In genomic region chr9:74186748-74187400, GRCm38 (mm10) we compare ENCODE assay signal across 8 mouse cellular contexts.
A peak's percentile ranks its signal among the peaks of the same experiment; 100 is the strongest.
DNase-seq lines count a peak whose midpoint lies in the region; ATAC-seq lines count a peak whose summit lies in the region.

No protein-coding gene starts in this region.

- H3K27me3 ChIP-seq in kidney, embryonic 15.5 days = no peaks in the 10 kb centered on the region
- H3K27me3 ChIP-seq in forebrain, embryonic 12.5 days = peaks cover 58% of the 10 kb centered on the region
- H3K27me3 ChIP-seq in limb, embryonic 12.5 days = peaks cover 11% of the 10 kb centered on the region; the same call in 1 of the 2 replicates
- H3K27me3 ChIP-seq in neural tube, embryonic 15.5 days (replicated peaks) = peaks cover 44% of the 10 kb centered on the region

- peaks cover 4% of the 10 kb centered on the region; the same call in 1 of the 2 replicates for H3K4me1 ChIP-seq in kidney, embryonic 15.5 days
- peaks cover 12% of the 10 kb centered on the region for H3K4me1 ChIP-seq in forebrain, embryonic 12.5 days
- H3K4me1 ChIP-seq in limb, embryonic 12.5 days (replicated peaks) = peaks cover 6% of the 10 kb centered on the region
- peaks cover 8% of the 10 kb centered on the region for H3K4me1 ChIP-seq in neural tube, embryonic 15.5 days

- no peak for DNase-seq in kidney, postnatal 25 days
- no peak for DNase-seq in adrenal gland, postnatal 10 days
- DNase-seq in kidney, postnatal 14 days = no peak
- DNase-seq in lung, postnatal 10 days = no peak

- H3K9me3 ChIP-seq in kidney, embryonic 15.5 days (replicated peaks) = no peaks in the 10 kb centered on the region
- no peaks in the 10 kb centered on the region for H3K9me3 ChIP-seq in forebrain, embryonic 12.5 days
- no peaks in the 10 kb centered on the region for H3K9me3 ChIP-seq in limb, embryonic 12.5 days
- no peaks in the 10 kb centered on the region for H3K9me3 ChIP-seq in neural tube, embryonic 15.5 days (replicated peaks)

- H3K4me2 ChIP-seq in kidney, embryonic 15.5 days = peak overlapping the region; percentile 38
- H3K4me2 ChIP-seq in forebrain, embryonic 12.5 days = peak overlapping the region; percentile 34
- peak overlapping the region; percentile 36 for H3K4me2 ChIP-seq in limb, embryonic 12.5 days
- peak overlapping the region; percentile 50 for H3K4me2 ChIP-seq in neural tube, embryonic 15.5 days

- H3K9ac ChIP-seq in kidney, embryonic 15.5 days = no peak overlapping the region
- H3K9ac ChIP-seq in forebrain, embryonic 12.5 days = no peak overlapping the region
- no peak overlapping the region for H3K9ac ChIP-seq in limb, embryonic 12.5 days (replicated peaks)
- no peak overlapping the region for H3K9ac ChIP-seq in neural tube, embryonic 15.5 days (replicated peaks)

- no peak for ATAC-seq in kidney, embryonic 15.5 days (replicated peaks; ENCODE audit: low FRiP score)
- peak; percentile 90 for ATAC-seq in forebrain, embryonic 12.5 days (ENCODE audit: low FRiP score)
- ATAC-seq in limb, embryonic 12.5 days (ENCODE audit: insufficient number of reproducible peaks, insufficient read depth, low FRiP score, low TSS enrichment, low read depth) = 0 out of 2 replicates have a peak, but pooled peaks have one; percentile 37
- no peak; the same call in 1 of the 2 replicates for ATAC-seq in neural tube, embryonic 15.5 days (ENCODE audit: low FRiP score)

- H3K36me3 ChIP-seq in kidney, embryonic 15.5 days = no peaks in the 10 kb centered on the region
- H3K36me3 ChIP-seq in forebrain, embryonic 12.5 days (replicated peaks) = no peaks in the 10 kb centered on the region
- no peaks in the 10 kb centered on the region for H3K36me3 ChIP-seq in limb, embryonic 12.5 days
- no peaks in the 10 kb centered on the region for H3K36me3 ChIP-seq in neural tube, embryonic 15.5 days

- H3K4me3 ChIP-seq in kidney, embryonic 15.5 days (replicated peaks) = no peak overlapping the region
- H3K4me3 ChIP-seq in forebrain, embryonic 12.5 days (replicated peaks) = no peak overlapping the region
- H3K4me3 ChIP-seq in limb, embryonic 12.5 days (replicated peaks) = no peak overlapping the region
- 0 out of 2 replicates have a peak overlapping the region, but pooled peaks have one; percentile 6 for H3K4me3 ChIP-seq in neural tube, embryonic 15.5 days (replicated peaks)

- WGBS in kidney, embryonic 15.5 days = 21% methylated on average over 16 of the region's 16 CpGs
- WGBS in forebrain, embryonic 12.5 days = 4% methylated on average over 16 of the region's 16 CpGs
- 10% methylated on average over 16 of the region's 16 CpGs for WGBS in limb, embryonic 12.5 days
- WGBS in neural tube, embryonic 15.5 days = 7% methylated on average over 16 of the region's 16 CpGs

- no peak overlapping the region for H3K27ac ChIP-seq in kidney, embryonic 15.5 days
- no peak overlapping the region for H3K27ac ChIP-seq in forebrain, embryonic 12.5 days
- H3K27ac ChIP-seq in limb, embryonic 12.5 days = no peak overlapping the region
- no peak overlapping the region for H3K27ac ChIP-seq in neural tube, embryonic 15.5 days (replicated peaks)

Comparison
In these comparisons a context has a peak if more than half of its experiments do, and no peak if none do; other contexts are left out.
1. ATAC-seq: peak in forebrain, embryonic 12.5 days (single experiment) and limb, embryonic 12.5 days (single experiment); none in kidney, embryonic 15.5 days (single experiment) and neural tube, embryonic 15.5 days (single experiment).
2. Peak in every context shown above with its lines, with median percentiles within 50 percentile points of each other: H3K4me2 ChIP-seq.